Mouse (Mus musculus) cerebellum, adult (tissue): ENCODE data around the gene Zfp109.

Experiments used
- ATAC-seq: cut with Nextera tagmentation; 2 replicates; pipeline ENCODE4 v1.9.2; 2017; ENCODE audit warnings: mild to moderate bottlenecking, moderate library complexity, mixed read lengths; ENCODE audit not compliant: insufficient number of reproducible peaks, low FRiP score, low TSS enrichment

Gene Zfp109

GRCm38 (mm10) chr7:24208282-24208886 is 29.0 kb downstream of the Zfp109 start:
- no peak for ATAC-seq

DNA sequence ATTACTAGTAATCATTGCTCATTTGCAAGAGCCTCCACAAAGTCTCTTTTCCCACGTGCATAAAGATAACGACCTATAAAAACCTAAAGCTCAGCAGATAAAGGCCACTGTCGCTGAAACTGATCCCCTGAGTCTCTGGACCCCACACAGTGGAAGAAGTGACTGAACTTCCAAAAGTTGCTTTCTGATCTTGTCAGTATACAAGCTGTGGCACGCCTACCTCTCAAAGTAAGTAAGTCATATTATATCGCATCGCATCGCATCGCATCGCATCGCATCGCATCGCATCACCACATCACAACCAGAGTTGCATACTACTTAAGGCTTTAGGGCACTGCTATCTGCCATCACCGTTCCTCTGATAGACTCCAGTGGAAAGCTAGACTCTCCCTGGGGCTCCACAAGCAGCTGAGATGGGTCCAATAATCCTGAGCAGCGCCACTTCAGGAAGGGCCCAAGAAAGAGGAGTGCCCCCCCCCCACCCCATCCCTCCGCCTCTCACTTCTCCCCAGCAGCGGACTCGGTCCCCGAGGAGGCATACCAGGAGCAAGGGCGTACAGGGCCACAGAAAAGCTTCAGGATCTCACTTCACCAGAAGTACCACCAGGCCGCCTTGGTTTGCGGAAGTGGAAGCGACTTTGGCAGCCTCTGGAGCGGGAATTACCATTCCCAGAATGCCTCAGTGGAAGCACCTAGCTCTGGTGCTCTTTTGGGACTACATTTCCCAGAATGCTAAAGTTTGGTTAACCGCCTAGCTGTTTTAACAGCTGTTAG is 29.7 kb downstream of the Zfp109 start:
- ATAC-seq = peak; percentile 86

- ATAC-seq = no peak
Observed at GRCm38 (mm10) chr7:24196961-24197360, 40.4 kb downstream of the Zfp109 start.

DNA sequence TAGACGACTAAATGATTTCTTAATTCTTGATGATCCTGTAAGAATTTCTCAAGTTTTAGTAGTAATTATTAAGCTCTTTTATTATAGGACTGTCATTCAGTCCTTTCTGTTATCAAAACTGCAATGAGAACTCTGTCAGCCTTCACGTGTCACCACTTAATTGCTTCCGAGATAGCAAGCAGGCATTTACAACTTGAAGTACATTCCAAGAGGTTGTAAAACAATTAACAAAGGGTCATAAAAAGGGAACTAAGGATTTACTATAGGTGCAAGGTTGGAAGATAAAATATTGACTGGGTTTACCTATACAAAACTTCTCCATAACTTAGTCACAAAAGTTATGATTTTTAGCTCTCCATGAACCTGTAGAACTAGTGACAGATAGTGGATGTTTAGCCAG is 44.2 kb downstream of the Zfp109 start:
- ATAC-seq = no peak

DNA sequence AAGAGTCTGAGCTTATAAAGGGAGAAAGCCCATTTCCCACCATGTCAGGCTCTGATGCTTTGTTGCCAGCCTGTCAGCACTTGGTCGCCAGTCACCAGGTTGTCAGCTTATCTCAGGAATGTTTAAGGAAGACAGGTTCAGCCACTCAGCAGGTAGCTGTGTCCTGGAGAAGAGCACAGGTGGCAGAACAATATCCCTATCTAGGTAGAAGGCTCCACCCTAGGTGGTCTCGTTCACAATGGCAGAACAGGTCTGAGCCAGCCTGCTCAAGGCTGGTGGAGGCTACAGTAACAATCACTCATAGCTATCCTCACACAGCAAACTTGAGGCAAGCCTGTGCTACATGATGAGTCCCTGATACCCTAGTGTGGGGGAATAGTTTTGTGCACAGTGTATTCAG is 46.0 kb downstream of the Zfp109 start:
- no peak for ATAC-seq

DNA sequence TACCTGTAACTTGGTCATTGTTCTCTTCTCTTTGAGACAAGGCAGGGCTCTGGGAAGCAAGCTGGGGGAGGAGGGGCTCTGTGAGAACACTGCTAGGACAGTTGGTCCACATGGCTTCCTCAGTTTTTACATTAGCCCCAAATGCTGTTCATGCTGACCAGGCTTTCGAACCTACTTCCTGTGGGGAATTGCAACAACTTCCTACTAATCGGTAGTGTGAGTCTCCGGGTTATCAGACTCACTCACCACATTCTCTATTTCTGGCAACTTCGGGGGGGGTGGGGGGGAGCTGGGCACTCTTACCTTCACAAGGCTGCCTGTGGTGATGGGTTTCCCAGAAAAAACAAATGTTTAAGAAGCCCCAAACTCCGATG is 47.8 kb downstream of the Zfp109 start:
- ATAC-seq = no peak

DNA sequence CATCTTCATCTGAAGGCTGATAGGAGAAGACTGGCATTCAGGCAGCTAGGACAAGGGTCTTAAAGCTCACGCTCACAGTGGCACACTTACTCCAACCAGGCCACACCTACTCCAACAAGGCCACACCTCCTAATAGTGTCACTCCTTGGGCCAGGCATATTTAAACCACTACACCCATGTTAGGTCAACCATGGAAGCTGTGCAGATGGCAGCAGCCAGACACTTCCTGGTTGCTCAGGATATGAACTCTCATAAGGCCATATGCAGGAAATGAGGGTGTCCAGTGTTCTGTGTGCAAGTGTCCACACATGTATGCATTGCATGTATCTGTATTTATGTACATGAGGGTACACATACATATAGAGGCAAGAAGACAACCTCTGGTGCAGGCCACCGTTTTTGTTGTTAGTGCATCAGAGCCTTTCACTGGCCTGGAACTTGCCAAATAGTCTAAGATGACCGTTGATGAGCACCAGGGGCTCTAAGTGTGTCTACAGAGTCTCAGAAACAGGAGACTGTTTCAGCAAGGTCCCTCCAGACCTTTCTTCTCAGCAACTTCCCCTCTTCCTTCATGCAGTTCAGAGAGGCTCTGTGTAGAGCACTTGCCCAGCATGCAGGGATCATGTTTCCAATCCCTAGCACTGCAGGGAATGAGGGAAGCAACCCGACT is 48.3 kb downstream of the Zfp109 start:
- ATAC-seq = no peak

- ATAC-seq = no peak
Observed at GRCm38 (mm10) chr7:24187611-24188010, 49.7 kb downstream of the Zfp109 start.
